Mouse (Mus musculus): Measurements from ENCODE around the gene Qk.

DNA sequence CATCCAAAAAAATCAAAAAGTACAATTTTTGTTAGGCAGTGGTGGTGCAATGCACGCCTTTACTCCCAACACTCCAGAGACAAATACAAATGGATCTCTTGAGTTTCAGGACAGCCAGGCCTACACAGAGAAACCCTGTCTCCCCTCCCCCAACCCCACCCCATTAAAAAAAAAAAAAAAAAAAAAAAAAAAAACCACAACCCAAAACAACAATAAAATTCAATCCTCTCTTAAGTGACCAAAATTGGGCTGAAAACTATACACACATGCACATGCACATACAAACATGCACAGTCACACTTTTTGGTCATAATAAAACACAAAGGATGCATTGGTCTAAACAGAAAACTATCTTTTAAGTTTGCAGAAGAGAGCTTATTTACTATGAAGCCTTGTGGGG is 9.6 kb downstream of the Qk start:
- TF ChIP-seq POLR2A (IDR thresholded peaks at IDR 0.05; ENCODE audit: borderline replicate concordance, insufficient read depth, low read length) = no peak
- no peak for TF ChIP-seq CTCF (IDR thresholded peaks at IDR 0.05; ENCODE audit: borderline replicate concordance, insufficient read depth, low read depth, low read length)

Measured in cerebellum, adult 2 months (tissue).